Mouse (Mus musculus) embryonic facial prominence, embryonic 10.5 days (tissue): ENCODE data around the gene Qrfp. TPM values are rescaled to one million over a fixed set of nuclear protein-coding genes. Genes with fewer than 3 reads are reported as not detected.

ENCODE experiments used
- DNase-seq: peaks from one replicate; pipeline ENCODE4 v3.0.0-alpha.2; 2017; ENCODE audit warnings: low spot score
- H3K27ac ChIP-seq: fragments of 300-500 bp; sonication (generic); replicated peaks from 2 replicates; pipeline ENCODE4 v1.5.1; 2016; ENCODE audit warnings: mild to moderate bottlenecking
- H3K27me3 ChIP-seq: fragments of 300-500 bp; sonication (generic); replicated peaks from 2 replicates; pipeline ENCODE4 v1.6.1; 2016; ENCODE audit warnings: low read depth, mild to moderate bottlenecking; ENCODE audit not compliant: poor library complexity, severe bottlenecking
- H3K36me3 ChIP-seq: fragments of 300-500 bp; sonication (generic); replicated peaks from 2 replicates; pipeline ENCODE4 v1.6.1; 2016; ENCODE audit warnings: mild to moderate bottlenecking, moderate library complexity
- H3K4me1 ChIP-seq: fragments of 300-500 bp; sonication (generic); 2 replicates; pipeline ENCODE4 v1.6.1; 2016
- H3K4me3 ChIP-seq: fragments of 300-500 bp; sonication (generic); 2 replicates; pipeline ENCODE4 v1.5.1; 2016; ENCODE audit warnings: mild to moderate bottlenecking, moderate library complexity
- H3K9me3 ChIP-seq: fragments of 300-500 bp; sonication (generic); 2 replicates; pipeline ENCODE4 v1.6.1; 2016; ENCODE audit warnings: mild to moderate bottlenecking
- WGBS: fragments of 180-500 bp; shearing (Covaris S2); methylation state at CpG from one replicate; pipeline ENCODE4 v1.1.7; 2016; 5-methylcytosine and 5-hydroxymethylcytosine counted together
- polyA plus RNA-seq: library from polyadenylated mRNA; unstranded; fragments of >200 nt; fragmentation: Nextera tagmentation; extraction: Ambion mirVana; gene quantifications from 2 replicates; pipeline ENCODE4 v1.2.1, GENCODE M21; 2016

Qrfp gene
- polyA plus RNA-seq, 1 experiment from 2014 or later = 0.20 TPM

GRCm38 (mm10) chr2:31836091-31836490, 25.7 kb upstream of the Qrfp start:
- no peaks in the 10 kb centered on the region for H3K36me3 ChIP-seq
- H3K4me3 ChIP-seq = no peak overlapping the region
- DNase-seq = no peak
- no peak overlapping the region for H3K27ac ChIP-seq
- WGBS = 69% methylated on average over 10 of the region's 10 CpGs
- peaks cover 56% of the 10 kb centered on the region for H3K27me3 ChIP-seq
- H3K9me3 ChIP-seq = no peaks in the 10 kb centered on the region
- H3K4me1 ChIP-seq = peaks cover 32% of the 10 kb centered on the region

- Histone ChIP-seq H3K4me1 (peaks cover 37% of the 10 kb centered on the region), H3K27me3 (peaks cover 34% of the 10 kb centered on the region), H3K4me3 (no peak overlapping the region), H3K9me3 (no peaks in the 10 kb centered on the region), H3K36me3 (no peaks in the 10 kb centered on the region), H3K27ac (peak overlapping the region; percentile 22; the same call in 1 of the 2 replicates)
- DNase-seq = no peak
- WGBS = 20% methylated on average over 4 of the region's 4 CpGs
Measured at GRCm38 (mm10) chr2:31828311-31828825, 18.0 kb upstream of the Qrfp start.

- no peak overlapping the region for H3K4me3 ChIP-seq
- DNase-seq = no peak
- H3K36me3 ChIP-seq = no peaks in the 10 kb centered on the region
- peaks cover 42% of the 10 kb centered on the region for H3K4me1 ChIP-seq
- WGBS = 66% methylated on average over 7 of the region's 7 CpGs
- peaks cover 39% of the 10 kb centered on the region for H3K27me3 ChIP-seq
- no peaks in the 10 kb centered on the region for H3K9me3 ChIP-seq
- peak overlapping the region; percentile 22; the same call in 1 of the 2 replicates for H3K27ac ChIP-seq
Measured at GRCm38 (mm10) chr2:31827877-31828276, 17.5 kb upstream of the Qrfp start.

GRCm38 (mm10) chr2:31826094-31827085, 16.0 kb upstream of the Qrfp start:
- peaks cover 44% of the 10 kb centered on the region for H3K27me3 ChIP-seq
- no peaks in the 10 kb centered on the region for H3K9me3 ChIP-seq
- H3K4me3 ChIP-seq = no peak overlapping the region
- no peak for DNase-seq
- H3K4me1 ChIP-seq = peaks cover 51% of the 10 kb centered on the region
- 88% methylated on average over 14 of the region's 14 CpGs for WGBS
- no peaks in the 10 kb centered on the region for H3K36me3 ChIP-seq
- no peak overlapping the region for H3K27ac ChIP-seq

- Histone ChIP-seq H3K9me3 (no peaks in the 10 kb centered on the region), H3K36me3 (no peaks in the 10 kb centered on the region), H3K4me3 (no peak overlapping the region), H3K27me3 (peaks cover 52% of the 10 kb centered on the region), H3K27ac (no peak overlapping the region), H3K4me1 (peaks cover 46% of the 10 kb centered on the region)
- no peak for DNase-seq
- WGBS = 85% methylated on average over 16 of the region's 16 CpGs
Measured at GRCm38 (mm10) chr2:31825469-31825911, 15.1 kb upstream of the Qrfp start.

GRCm38 (mm10) chr2:31823933-31824730, 13.8 kb upstream of the Qrfp start:
- H3K36me3 ChIP-seq = no peaks in the 10 kb centered on the region
- H3K27me3 ChIP-seq = peaks cover 52% of the 10 kb centered on the region
- H3K9me3 ChIP-seq = no peaks in the 10 kb centered on the region
- H3K4me3 ChIP-seq = no peak overlapping the region
- peaks cover 33% of the 10 kb centered on the region for H3K4me1 ChIP-seq
- peak; percentile 50 for DNase-seq
- WGBS = 62% methylated on average over 15 of the region's 15 CpGs
- H3K27ac ChIP-seq = no peak overlapping the region

- Histone ChIP-seq H3K27me3 (peaks cover 52% of the 10 kb centered on the region), H3K27ac (peak overlapping the region; percentile 2; the same call in 1 of the 2 replicates), H3K36me3 (no peaks in the 10 kb centered on the region), H3K4me3 (peak overlapping the region; percentile 45), H3K9me3 (no peaks in the 10 kb centered on the region), H3K4me1 (peaks cover 19% of the 10 kb centered on the region)
- peak; percentile 38 for DNase-seq
- WGBS = 23% methylated on average over 39 of the region's 39 CpGs
Measured at GRCm38 (mm10) chr2:31822524-31823371, 12.4 kb upstream of the Qrfp start.

GRCm38 (mm10) chr2:31815367-31815766, 5.0 kb upstream of the Qrfp start:
- peak; percentile 80 for DNase-seq

GRCm38 (mm10) chr2:31814699-31815098, 4.3 kb upstream of the Qrfp start:
- H3K36me3 ChIP-seq = no peaks in the 10 kb centered on the region
- WGBS = 79% methylated on average over 7 of the region's 7 CpGs
- peaks cover 26% of the 10 kb centered on the region for H3K4me1 ChIP-seq
- peaks cover 17% of the 10 kb centered on the region for H3K27me3 ChIP-seq
- no peak for DNase-seq
- no peak overlapping the region for H3K4me3 ChIP-seq
- no peak overlapping the region for H3K27ac ChIP-seq
- H3K9me3 ChIP-seq = no peaks in the 10 kb centered on the region

More at GRCm38 (mm10) chr2:31815367-31815766, 5.0 kb upstream of the Qrfp start:
- no peak overlapping the region for H3K4me3 ChIP-seq
- no peaks in the 10 kb centered on the region for H3K36me3 ChIP-seq
- peaks cover 20% of the 10 kb centered on the region for H3K4me1 ChIP-seq
- H3K9me3 ChIP-seq = no peaks in the 10 kb centered on the region
- H3K27ac ChIP-seq = no peak overlapping the region
- 23% methylated on average over 5 of the region's 5 CpGs for WGBS
- H3K27me3 ChIP-seq = peaks cover 22% of the 10 kb centered on the region

GRCm38 (mm10) chr2:31813641-31814040, 3.3 kb upstream of the Qrfp start:
- no peak for DNase-seq
- Histone ChIP-seq H3K36me3 (no peaks in the 10 kb centered on the region), H3K4me3 (no peak overlapping the region), H3K27ac (no peak overlapping the region), H3K9me3 (no peaks in the 10 kb centered on the region), H3K27me3 (peaks cover 17% of the 10 kb centered on the region), H3K4me1 (peaks cover 37% of the 10 kb centered on the region)
- WGBS = 89% methylated on average over 4 of the region's 4 CpGs

- Histone ChIP-seq H3K4me1 (peaks cover 59% of the 10 kb centered on the region), H3K27me3 (peaks cover 17% of the 10 kb centered on the region), H3K36me3 (peaks cover 5% of the 10 kb centered on the region; the same call in 1 of the 2 replicates), H3K27ac (no peak overlapping the region; the same call in 1 of the 2 replicates), H3K9me3 (no peaks in the 10 kb centered on the region), H3K4me3 (no peak overlapping the region)
- whole genome bisulfite sequencing = 88% methylated on average over 14 of the region's 14 CpGs
- no peak for DNase-seq
Measured at GRCm38 (mm10) chr2:31811086-31811958, 942 bp upstream of the Qrfp start.
